Mouse (Mus musculus) left cerebral cortex, adult 9 months (tissue): ENCODE data around the gene Vps33b.

Experiments used
- DNase-seq, 2 experiments: peaks; one replicate each; pipeline ENCODE4 v3.0.0; 2022; ENCODE audit warnings: low spot score in 2 of 2

The Vps33b gene

DNA sequence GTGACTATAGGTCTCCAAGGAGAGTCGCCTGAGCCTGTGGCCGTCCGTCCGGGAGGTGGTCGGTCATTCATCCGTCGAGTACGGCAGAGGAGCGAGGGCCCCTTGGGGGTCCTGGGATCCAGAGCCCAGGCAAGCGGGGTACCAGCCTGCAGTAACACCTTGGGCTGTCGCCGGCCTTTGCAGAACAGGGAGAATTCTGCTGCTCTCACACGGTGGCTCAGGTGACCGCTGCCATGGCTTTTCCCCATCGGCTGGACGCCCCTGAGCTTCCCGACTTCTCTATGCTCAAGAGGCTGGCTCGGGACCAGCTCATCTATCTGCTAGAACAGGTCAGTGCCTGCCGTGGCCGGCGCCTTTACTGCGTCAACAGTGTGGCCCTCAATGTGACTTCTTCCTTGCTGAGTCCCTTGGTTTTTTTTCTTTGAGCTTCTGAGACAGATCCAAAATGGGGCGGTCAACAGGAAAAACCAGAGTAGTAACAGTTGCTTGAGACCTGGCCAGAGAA lies 354 bp downstream of the Vps33b start:
- no peak for DNase-seq

DNA sequence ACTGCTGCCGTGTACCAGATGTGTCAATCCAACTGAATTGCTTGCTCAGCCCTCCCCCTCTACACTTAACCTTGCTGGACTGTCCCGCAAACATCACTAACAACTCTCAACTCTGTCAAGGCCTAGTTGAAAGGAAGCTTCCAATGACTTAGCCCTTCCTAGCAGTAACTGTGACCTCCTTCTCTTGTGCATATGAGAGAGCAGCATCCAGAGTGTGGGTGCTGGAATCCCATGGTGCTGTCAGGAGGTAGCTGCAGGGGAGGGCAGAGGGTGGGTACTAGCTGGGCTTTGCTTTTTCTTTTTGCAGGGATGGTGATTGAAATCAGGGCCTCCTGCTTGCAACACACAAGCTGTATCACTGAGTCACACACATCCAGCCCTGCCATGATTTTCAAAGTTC lies 4.0 kb downstream of the Vps33b start:
- no peak for DNase-seq

DNA sequence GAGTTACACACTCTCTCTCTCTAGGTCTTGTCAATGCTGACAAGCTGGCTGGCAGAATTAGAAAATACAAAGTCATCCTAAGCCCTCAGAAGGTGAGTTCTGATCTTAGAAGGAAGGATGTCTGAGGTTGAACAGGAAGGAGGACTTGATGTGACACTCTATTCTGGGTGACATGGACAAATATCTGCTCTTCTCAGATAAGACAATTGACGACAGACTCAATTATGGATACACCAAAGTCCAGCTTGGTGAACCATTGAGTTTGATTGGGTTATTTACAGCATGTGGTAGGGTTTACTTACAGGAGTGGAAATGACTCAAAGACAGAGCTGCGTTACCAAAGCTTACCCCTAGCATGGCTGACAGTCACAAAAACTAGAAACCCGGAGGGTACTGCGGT lies 6.9 kb downstream of the Vps33b start:
- no peak for DNase-seq

DNA sequence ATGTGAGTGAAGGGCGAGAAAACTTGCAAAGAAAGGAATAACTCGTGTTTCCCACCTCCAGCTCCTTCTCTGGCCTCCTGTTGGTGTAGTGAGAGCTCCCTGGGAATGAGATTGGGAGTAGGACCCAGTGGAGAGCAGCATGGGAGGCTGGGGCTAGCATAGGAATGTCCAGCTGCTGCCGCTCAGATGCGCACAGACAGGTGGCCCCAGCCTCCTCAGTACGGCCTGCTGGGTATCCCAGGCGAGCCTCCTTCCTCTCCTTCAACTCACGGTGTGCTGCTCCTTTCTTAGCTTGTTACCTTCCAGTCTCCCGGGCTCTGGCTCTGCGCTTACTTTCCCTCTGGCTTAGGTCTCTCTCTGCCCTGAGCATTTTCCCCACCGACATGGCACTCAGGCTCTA lies 10.6 kb downstream of the Vps33b start:
- DNase-seq: no peak

DNA sequence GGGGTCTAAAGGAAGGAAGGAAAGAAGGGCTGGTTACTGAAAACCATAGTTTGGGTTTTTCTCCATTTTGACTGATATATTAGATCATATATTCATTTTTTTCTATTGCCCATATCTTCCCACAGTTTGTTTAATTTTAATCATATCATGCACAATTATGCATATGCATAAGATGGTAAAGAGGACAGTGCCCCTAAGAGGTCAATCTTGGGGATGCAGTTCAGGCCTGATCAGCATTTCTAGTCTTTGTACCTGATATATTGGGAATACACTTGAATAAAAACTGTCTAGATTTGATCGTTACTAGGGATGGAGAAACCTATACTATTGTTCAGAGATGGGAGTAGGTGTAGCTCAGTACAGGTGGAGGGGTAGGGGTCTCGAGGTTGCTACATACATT lies 11.5 kb downstream of the Vps33b start:
- no peak for DNase-seq

DNA sequence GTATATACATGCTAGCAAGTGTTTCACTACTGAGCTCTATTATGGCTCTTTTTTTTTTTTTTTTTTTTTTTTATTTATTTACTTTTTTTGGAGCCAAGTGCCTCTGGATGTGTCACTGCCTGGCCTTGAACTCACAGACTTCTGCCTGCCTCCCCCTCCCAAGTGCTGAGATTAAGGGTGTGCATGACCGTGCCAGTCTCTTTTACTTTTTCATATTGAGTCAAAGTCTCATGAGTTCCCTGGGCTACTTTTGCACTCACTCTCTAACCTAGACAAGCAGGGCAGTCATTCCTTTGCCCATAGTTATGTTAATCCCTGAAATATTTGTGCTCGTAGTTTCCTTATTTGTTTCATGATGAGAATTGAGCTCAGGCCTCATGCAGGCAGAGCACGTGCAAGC lies 12.2 kb downstream of the Vps33b start:
- no peak for DNase-seq

DNA sequence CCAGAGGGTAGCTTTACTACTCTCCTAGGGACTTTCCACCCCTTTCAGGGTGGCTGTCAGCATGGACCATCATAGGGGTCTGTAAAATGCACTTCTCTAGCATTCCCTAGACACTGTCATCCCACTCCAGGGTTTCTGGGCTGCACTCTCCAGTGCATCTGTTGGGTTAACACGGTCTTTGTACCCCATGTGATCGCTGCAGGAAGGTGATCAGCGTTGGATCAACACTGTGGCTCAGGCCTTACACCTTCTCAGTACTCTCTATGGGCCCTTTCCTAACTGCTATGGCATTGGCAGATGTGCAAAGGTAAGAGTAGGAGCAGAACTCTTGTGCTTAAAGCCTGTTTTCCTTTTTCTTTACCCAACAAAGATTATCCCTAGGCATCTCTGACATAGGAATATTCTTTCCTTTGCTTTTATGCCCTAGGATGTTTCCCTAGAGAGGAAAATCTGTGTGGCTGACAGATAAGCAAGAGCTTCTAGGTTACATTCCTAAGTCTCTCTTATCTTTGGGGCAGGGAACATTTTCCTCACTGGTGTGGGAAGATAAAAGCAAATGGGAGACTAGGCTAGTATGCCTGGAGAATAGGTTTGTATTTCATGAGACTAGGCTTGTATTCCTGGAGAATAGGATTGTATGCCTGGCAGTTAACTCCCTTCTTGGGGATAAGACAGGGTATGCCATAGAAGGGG lies 13.9 kb downstream of the Vps33b start:
- DNase-seq: no peak

GRCm38 (mm10) chr7:80284391-80284790 lies 14.9 kb downstream of the Vps33b start:
- DNase-seq: no peak

DNA sequence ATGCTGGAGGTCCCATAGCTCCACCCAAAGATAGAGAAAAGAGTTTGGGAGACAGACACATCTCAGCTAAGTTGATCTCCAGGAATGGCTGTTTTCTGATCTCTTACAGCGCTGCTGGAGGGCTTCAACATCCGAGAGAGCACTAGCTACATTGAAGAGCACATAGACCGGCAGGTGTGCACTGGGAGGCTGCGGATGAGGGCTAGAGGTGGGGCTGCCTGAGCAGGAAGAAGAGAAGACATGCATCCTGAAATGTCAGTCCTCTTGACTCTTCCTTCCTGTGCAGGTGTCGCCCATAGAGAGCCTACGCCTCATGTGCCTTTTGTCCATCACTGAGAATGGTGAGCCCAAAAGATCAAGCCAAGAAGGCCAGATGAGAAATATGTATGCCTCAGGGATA lies 16.3 kb downstream of the Vps33b start:
- DNase-seq: no peak

GRCm38 (mm10) chr7:80287736-80288135 lies 18.3 kb downstream of the Vps33b start:
- DNase-seq: no peak

DNA sequence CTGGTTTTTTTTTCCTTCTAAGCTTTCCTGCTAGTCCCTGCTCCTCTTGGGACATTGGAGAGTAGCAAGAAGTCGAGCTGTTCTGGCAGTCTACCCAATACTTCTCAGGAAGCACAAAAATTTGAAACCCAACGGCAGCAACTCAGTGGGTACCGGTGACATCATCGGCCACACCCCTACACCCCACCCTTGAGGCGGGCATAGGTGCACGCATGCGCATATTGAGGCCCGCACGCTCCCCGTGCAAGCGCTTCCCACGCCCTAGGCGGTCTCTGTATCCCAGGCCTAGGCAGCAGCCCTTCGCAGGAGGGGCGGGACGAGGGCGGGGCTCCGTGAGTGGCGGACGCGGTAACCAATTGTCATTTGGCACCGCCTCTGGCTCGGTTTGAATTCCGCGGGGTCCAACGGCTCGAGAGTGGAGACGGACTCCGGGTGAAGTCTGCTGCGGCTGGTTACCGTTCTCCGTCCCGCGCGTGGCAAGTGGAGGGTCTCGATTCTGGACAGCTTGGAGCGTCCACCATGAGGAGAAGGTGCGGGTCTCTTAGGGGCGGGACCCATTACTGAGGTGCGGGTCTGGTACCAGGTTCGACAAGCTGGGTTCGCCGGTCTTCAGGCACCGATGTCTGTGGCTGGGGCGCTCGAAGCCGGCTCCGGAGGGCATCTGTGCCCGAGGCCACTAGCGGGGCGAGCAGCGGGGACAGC lies 24.8 kb downstream of the Vps33b start, which contains the start of gene Prc1:
Gene Prc1, plus strand, starts transcription at position 389 of the 702 bp plus-strand sequence.
- peak; percentile 96 to 99 for DNase-seq

GRCm38 (mm10) chr7:80294764-80295648 lies 25.6 kb downstream of the Vps33b start:
- no peak for DNase-seq

DNA sequence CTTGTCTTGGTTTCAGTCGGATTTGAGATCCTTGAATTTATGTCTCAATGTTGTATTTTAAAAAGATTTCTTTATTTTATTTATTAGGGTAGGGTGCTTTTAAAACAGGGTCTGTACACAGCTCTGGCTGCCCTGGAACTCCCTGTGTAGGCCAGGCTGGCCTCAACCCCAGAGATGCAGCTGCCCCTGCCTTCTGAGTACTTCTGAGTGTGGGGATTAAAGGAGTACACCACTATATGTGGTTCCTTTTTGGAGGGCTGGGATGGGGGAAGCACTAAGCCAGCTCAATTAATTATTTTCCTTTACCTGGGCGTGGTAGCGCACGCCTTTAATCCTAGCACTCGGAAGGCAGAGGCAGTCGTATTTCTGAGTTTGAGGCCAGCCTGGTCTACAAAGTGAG lies 27.0 kb downstream of the Vps33b start:
- DNase-seq: no peak

GRCm38 (mm10) chr7:80297041-80297440 lies 27.6 kb downstream of the Vps33b start:
- no peak for DNase-seq

- no peak for DNase-seq
Measured at GRCm38 (mm10) chr7:80298754-80299153, 29.3 kb downstream of the Vps33b start.

GRCm38 (mm10) chr7:80299568-80299967 lies 30.1 kb downstream of the Vps33b start:
- no peak for DNase-seq

DNA sequence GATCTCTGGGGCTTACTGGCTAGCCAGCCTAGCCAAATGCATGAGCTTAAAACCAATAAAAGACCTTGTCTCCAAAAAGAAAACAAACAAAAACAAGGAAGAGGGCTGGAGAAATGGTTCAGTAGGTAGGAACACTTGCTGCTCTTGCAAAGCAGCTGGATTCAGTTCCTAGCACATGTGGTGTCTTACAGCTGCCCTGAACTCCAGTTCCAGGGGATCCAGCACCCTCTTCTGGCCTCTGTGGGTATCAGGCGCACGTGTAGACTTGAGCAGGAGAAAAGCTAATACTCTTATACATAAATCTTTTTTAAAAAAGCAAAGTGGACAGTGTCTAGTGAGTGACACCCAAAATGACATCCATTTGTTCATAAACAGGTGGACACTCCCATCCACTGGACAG lies 32.1 kb downstream of the Vps33b start:
- DNase-seq: no peak

DNA sequence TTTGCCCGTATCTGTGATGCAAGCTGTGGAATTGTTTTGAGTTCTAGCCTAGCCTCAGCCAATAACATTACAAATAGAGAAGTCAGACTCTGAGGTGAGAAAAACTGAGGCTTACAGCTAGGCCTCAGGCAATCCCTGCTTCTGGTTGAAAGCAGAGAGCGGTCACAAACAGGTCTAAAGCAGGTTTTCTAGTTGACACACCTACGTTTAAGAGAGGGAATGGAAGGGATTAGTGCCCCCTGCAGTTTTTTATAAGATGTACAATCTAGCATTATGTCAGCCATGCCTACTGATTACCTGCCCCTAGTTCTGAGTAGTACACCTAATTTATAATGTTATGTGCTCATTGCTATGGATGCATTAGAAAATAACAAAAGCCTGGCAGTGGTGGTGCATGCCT lies 38.3 kb downstream of the Vps33b start:
- no peak for DNase-seq

DNA sequence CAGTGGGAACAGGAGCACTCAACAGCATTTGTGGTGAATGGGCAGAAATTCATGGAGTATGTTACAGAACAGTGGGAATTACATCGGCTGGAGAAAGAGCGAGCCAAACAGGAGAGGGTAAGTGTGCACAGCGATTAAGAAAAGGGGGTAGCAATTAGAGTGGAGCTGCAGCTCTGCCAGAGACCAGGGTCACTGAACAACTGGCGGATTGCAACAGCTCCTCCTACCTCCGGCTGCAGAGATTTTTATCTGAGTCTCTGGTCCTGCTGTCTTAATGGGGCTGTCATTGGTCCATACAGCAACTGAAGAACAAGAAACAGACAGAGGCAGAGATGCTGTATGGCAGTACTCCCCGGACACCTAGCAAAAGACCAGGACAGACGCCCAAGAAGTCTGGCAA lies 41.3 kb downstream of the Vps33b start:
- DNase-seq: no peak

DNA sequence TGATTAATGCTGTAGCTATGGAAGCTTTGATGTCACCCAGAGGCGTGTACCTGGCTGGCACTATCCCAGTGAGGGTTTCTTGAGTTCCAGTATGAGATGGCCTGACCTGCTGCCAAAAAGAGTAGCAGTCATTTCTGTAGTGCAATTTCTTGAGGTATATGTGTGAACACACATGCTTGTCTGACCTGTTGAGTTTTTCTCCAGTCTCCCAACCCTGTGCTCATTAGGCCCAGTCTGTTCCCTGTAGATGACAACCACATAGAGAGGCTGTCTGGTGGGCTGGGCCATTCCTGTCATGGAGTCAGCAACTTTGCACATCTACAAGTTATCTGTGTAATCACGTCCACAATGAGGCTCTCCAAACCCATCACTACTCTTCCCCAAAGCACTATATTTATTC lies 46.3 kb downstream of the Vps33b start:
- DNase-seq: no peak

GRCm38 (mm10) chr7:80317439-80318115 lies 48.1 kb downstream of the Vps33b start:
- no peak for DNase-seq

GRCm38 (mm10) chr7:80318670-80319069 lies 49.2 kb downstream of the Vps33b start:
- DNase-seq: no peak
